Mouse (Mus musculus): Measurements from ENCODE around the gene Pdcd4.

GRCm38 (mm10) chr19:53962511-53962910, 70.5 kb downstream of the Pdcd4 start:
- TF ChIP-seq CTCF (IDR thresholded peaks at IDR 0.05; ENCODE audit: insufficient read depth, low read length) (no peak), POLR2A (IDR thresholded peaks at IDR 0.05; ENCODE audit: borderline replicate concordance, extremely low read depth, low read depth, low read length) (no peak)
